Mouse (Mus musculus): ENCODE results near the gene Lrrc20.
"Not testable (repeated sequence)": the region's sequence is repeated elsewhere in the genome, so short reads cannot be mapped to it uniquely, and the experiment has no call there.

The Lrrc20 gene

GRCm38 (mm10) chr10:61576120-61576767, 100.6 kb downstream of the Lrrc20 start:
- no peak for DNase-seq (ENCODE audit: low spot score)

DNA sequence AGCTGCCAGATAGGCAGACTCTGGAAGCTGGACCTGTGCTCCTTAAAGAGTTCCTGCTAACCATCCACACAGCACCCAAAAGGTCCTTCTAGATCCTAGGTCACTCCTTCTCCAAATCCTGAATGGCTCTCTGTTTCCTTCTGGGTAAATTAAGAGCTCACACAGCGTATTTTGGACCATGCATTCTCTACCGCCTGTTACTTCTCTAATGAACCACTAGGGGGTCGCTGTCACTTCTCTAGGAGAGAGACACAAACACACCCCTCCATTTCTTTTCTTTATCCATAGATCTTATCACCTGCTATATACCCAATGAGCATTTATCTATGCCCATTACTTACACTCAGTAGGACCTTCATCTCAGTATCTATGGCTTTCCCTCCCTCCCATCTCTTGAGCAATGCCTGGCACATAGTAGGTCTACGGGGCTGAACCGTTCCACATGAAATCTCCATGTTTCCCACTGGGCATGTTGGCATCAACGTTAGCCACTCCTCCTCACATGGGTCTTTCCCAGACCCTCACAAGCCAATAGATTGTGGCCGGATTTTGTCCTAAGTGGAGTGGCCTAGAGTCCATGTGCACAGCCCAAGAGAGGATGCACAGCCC, 111.7 kb downstream of the Lrrc20 start:
- DNase-seq (ENCODE audit: low spot score), result no peak

DNA sequence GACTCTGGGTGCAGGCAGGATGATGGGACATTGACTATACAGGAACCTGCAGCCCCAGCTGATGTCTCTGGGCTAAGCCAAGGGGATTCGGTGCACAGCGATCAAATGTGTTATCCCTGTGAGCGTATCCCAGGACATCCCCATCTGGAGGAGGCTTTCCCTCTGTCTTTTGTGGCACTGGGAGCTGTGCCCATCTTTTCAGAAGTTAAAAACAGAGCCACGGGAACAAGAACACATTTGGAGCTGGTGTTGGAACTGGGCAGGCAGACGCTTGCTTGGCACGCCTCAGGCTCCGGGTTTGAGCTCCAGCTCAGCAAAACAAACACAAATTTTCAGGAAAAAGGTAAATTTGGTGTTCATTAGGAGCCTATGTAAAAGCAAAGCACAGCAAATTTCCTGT, 122.4 kb downstream of the Lrrc20 start:
- DNase-seq (ENCODE audit: low spot score), result no peak

DNA sequence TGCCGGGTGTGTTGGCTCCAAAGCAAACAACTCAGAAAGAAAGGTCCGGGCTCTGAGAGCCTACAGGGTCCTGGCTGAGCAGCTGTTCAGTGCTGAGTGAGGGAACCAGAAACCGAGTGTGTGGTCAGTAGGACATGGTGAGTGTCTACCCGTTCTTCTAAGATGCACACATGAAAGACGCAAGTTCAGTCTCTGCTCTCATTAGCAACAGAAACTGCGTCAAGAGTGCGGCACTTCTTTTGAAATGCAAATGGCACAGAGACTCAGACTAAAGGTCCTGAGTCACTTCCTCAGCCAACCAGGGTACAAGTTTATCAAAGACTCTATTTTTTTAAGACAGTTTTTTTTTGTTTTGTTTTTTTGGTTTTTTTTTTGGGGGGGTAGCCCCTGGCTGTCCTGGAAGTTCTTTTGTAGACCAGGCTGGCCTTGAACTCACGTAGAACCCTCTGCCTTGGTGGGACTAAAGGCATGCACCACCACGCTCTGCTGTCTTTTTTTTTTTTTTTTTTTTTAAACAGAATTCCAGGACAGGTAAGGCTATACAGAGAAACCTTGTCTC, 124.0 kb downstream of the Lrrc20 start:
- no peak for DNase-seq (ENCODE audit: low spot score)

- peak; percentile 89 for DNase-seq (ENCODE audit: low spot score)
Measured at GRCm38 (mm10) chr10:61602283-61603033, 126.9 kb downstream of the Lrrc20 start.

- DNase-seq (ENCODE audit: low spot score), result no peak
Measured at GRCm38 (mm10) chr10:61604376-61605065, 128.9 kb downstream of the Lrrc20 start.

GRCm38 (mm10) chr10:61605381-61605780, 129.8 kb downstream of the Lrrc20 start:
- DNase-seq (ENCODE audit: low spot score), result not testable (repeated sequence)

- DNase-seq (ENCODE audit: low spot score), result peak; percentile 86
Measured at GRCm38 (mm10) chr10:61605851-61606250, 130.2 kb downstream of the Lrrc20 start.

DNA sequence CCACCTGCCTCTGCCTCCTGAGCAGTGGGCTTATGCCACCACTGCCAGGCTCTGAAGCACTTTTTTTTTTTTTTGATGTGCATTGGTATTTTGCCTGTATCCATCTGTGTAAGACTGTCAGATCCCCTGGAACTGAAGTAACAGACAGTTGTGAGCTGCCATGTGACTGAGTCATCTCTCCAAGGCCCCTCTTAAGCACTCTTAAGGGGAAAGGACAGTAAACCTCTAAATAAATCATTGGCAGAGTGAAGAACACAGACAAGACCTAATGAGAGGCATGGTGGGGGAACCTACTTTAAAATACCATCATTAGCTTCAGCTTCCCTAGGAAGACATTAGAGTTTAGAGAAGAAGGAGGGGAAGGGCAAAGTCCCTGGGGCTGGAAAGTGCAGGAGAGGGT, 132.6 kb downstream of the Lrrc20 start:
- no peak for DNase-seq (ENCODE audit: low spot score)

DNA sequence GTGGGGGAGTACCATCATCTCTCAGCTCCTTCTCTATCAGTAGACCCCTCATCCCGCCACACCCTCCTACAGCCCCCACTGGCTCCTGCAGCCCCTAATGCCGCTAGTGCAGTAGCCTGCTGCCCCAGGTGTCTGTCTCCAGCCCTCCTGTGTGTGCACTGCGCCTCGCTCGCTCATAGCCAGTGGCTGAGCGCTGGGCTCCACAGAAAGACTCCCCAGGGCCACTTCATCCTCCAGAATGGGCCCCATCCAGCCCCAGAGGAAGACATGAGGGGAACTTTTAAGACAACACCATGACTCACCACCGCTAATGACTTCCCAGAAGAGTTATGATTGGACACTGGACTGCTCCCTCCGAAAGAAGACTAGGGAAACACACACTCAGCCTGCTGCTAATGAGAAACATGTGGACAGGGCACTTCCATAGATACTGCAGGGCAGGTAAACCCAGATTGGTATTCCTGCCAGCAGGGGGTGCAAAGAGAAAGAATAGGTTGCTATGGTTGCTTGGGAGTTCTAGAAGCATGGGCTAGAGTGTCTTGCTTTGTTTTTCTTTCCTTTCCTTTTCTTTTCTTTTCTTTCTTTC, 135.1 kb downstream of the Lrrc20 start:
- DNase-seq (ENCODE audit: low spot score), result peak; percentile 75

GRCm38 (mm10) chr10:61614311-61614710, 138.7 kb downstream of the Lrrc20 start:
- no peak for DNase-seq (ENCODE audit: low spot score)

DNA sequence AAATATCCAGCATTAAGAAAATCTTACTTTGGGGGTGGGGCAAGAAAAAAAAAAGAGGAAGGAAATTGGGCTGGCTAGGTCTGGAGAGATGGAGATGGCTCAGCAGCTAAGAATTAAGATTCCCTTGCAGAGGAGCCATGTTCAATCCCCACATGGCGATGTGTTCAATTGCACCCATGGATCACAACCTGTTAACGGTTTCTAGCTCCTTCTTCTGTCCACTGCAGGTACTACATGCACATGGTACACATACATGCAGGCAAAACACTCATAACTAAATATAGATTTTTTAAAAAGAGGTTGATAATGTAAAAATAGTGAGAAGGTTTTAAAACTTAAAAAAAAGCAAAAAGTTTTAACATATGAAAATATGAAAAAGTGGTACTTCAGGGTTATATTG, 142.9 kb downstream of the Lrrc20 start:
- no peak for DNase-seq (ENCODE audit: low spot score)

DNA sequence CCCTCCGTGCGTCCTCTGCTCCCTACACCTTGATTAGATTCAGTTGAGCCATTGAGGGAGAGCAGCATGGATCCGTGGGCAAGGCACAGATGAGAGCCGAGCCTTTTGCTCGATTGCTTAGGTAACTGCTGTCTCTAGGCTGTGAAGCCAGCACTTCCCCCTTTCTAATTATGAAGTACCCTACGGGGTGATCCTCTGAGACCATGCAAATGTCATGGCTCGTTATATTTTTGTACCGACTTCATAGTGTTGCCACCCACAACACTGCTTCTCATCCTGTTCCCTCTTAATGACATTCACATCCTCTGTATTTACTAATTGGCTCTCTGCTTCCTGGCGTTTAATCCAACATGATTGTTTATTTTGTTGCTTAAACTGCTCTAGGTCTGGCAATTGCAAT, 146.1 kb downstream of the Lrrc20 start:
- DNase-seq (ENCODE audit: low spot score), result no peak

- DNase-seq (ENCODE audit: low spot score), result not testable (repeated sequence)
Measured at GRCm38 (mm10) chr10:61623874-61624273, 148.3 kb downstream of the Lrrc20 start.

- DNase-seq (ENCODE audit: low spot score), result no peak
Measured at GRCm38 (mm10) chr10:61624771-61625170, 149.2 kb downstream of the Lrrc20 start.

DNA sequence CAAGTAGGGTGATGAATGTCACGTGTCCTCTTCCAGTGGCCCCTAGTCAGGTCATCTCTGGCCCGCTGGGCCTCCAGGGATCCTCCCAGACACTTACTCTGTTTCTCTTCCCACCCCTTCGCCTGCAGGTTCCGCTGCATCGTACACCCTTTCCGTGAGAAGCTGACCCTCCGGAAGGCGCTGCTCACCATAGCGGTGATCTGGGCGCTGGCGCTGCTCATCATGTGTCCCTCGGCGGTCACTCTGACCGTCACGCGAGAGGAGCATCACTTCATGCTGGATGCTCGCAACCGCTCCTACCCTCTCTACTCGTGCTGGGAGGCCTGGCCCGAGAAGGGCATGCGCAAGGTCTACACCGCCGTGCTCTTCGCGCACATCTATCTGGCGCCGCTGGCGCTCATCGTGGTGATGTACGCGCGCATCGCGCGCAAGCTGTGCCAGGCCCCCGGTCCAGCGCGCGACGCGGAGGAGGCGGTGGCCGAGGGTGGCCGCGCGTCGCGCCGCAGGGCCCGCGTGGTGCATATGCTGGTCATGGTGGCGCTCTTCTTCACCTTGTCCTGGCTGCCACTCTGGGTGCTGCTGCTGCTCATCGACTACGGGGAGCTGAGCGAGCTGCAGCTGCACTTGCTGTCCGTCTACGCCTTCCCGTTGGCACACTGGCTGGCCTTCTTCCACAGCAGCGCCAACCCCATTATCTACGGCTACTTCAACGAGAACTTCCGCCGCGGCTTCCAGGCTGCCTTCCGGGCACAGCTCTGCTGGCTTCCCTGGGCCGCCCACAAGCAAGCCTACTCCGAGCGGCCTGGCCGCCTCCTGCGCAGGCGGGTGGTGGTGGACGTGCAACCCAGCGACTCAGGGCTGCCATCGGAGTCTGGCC, 150.0 kb downstream of the Lrrc20 start:
- peak; percentile 51 for DNase-seq (ENCODE audit: low spot score)

GRCm38 (mm10) chr10:61626551-61626950, 150.9 kb downstream of the Lrrc20 start:
- no peak for DNase-seq (ENCODE audit: low spot score)

DNA sequence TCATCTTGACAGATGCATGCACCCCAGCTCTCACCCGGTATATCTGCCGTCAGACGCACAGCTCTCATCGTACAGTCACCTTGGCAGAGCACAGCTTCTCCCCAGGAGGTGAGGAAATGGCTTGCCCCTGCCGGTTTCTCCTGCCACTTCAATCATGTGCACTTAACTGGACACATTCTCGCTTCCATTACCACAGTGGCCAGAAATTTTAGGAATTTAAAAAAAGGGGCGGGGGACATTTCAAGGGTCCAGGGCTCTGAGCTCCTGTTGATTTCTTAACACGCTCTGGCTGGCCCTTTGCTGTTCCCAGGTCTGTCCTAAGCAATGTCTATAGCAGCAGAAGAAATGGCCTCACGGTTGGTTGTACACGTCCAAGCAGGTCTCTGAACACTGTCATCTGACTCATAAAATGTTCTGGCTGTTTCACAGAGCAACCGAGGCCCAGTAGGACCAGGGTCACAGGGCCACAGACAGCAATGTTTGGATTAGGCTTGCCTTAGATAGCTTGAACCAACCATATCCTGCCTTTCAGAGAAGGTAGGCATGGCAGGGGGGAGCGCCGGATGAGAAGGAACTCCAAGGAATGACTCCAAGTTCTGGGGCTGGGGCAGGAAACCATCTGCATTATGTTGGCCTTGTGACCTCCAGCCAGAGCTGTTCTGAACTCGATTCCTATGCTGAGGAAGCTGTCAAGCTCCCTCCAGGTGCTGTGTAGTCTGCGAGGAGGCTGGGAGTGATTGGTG, 151.8 kb downstream of the Lrrc20 start:
- peak; percentile 45 for DNase-seq (ENCODE audit: low spot score)

- DNase-seq (ENCODE audit: low spot score), result no peak
Measured at GRCm38 (mm10) chr10:61627938-61628250, 152.3 kb downstream of the Lrrc20 start.
